Mouse (Mus musculus) cerebellum, adult 2 months (tissue): ENCODE results near the gene Mef2d.

Source experiments
- CTCF ChIP-seq: fragments of 200-500 bp; IDR thresholded peaks from 2 replicates; pipeline ENCODE4 v1.5.1; 2011; ENCODE audit warnings: low read depth, mild to moderate bottlenecking, control low read depth, low read length, moderate library complexity, borderline replicate concordance; ENCODE audit not compliant: insufficient read depth
- POLR2A ChIP-seq: fragments of 200-500 bp; IDR thresholded peaks from 2 replicates; pipeline ENCODE4 v1.6.1; 2011; ENCODE audit warnings: low read length, control low read depth, borderline replicate concordance; ENCODE audit not compliant: insufficient read depth

DNA sequence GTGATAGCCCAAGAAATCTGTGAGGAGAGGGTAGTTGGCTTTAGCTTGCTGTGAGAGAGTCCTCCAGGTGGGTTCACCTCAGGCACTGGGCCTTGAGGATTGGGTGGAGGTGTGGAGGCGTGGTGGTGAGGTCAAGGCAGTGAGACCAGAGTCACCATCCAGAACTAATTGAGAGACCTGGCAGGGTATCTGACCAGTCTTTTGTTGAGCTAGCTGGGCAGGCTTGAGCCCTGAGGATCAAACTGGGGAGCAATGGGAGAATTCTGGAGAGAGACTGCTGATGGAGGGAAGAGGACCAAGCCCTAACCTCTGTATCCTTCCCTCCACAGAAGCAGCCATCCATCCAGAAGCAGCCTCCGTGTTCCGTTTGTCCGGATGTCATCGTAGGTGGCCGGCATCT, 67.1 kb downstream of the Mef2d start:
- TF ChIP-seq POLR2A (no peak), CTCF (no peak)
